Mouse (Mus musculus): ENCODE measurements around the gene Farsa.

- TF ChIP-seq CTCF (IDR thresholded peaks at IDR 0.05; ENCODE audit: control insufficient read depth, insufficient read depth, low read length) (no peak), POLR2A (IDR thresholded peaks at IDR 0.05; ENCODE audit: borderline replicate concordance, control insufficient read depth, low read depth, low read length) (peak; percentile 82; the same call in 1 of the 2 replicates)
Observed at GRCm38 (mm10) chr8:84832034-84832717, 24.6 kb upstream of the Farsa start.

Measured in bone marrow, adult 2 months (tissue).